Mouse (Mus musculus) E14TG2a.4 (cell line): ENCODE data around the gene Amigo3.

Source experiments
- CTCF ChIP-seq: conservative IDR thresholded peaks from 2 replicates; pipeline ENCODE4 v1.5.1; 2014; ENCODE audit warnings: low read length
- NANOG ChIP-seq: IDR thresholded peaks from 2 replicates; pipeline ENCODE4 v1.6.1; 2014; ENCODE audit warnings: borderline replicate concordance, low read length, mixed read lengths
- POU5F1 ChIP-seq: IDR thresholded peaks from 2 replicates; pipeline ENCODE4 v1.6.1; 2014; ENCODE audit warnings: low read length, borderline replicate concordance

GRCm38 (mm10) chr9:108073141-108073930 lies 20.4 kb downstream of the Amigo3 start:
- TF ChIP-seq CTCF (no peak), NANOG (no peak), POU5F1 (no peak)
